Mouse (Mus musculus) gastrocnemius, adult 2 months (tissue): ENCODE data around the gene Rgl2. TPM values are rescaled to one million over a fixed set of nuclear protein-coding genes. Genes with fewer than 3 reads are reported as not detected.
A peak's percentile ranks its signal among the peaks of the same experiment; 100 is the strongest.

Experiments
- DNase-seq: peaks from one replicate; pipeline ENCODE4 v3.0.0; 2022
- H3K27ac ChIP-seq: fragments of 200-600 bp; 2 replicates; pipeline ENCODE4 v1.8.1; 2022; ENCODE audit warnings: mild to moderate bottlenecking
- H3K4me3 ChIP-seq: fragments of 200-600 bp; 2 replicates; pipeline ENCODE4 v1.8.1; 2022; ENCODE audit warnings: mild to moderate bottlenecking, moderate library complexity
- CTCF ChIP-seq: fragments of 200-600 bp; IDR thresholded peaks from 2 replicates; pipeline ENCODE4 v1.8.1; 2022; ENCODE audit warnings: antibody characterized with exemption, mild to moderate bottlenecking, moderate library complexity
- intact Hi-C: fragments of 180-260 bp; cut with DNase I; formaldehyde crosslinking; loops from one replicate; pipeline ENCODE4 v1.15.1; 2025
- total RNA-seq, 2 experiments: library from RNA; stranded (reverse); gene quantifications; 2 replicates each; pipeline ENCODE4 v1.2.3; 2021

Rgl2 gene
- total RNA-seq, 2 experiments from 2014 or later = 31.4 to 34.0 TPM

- Histone ChIP-seq H3K4me3 (no peak overlapping the region), H3K27ac (no peak overlapping the region)
- intact Hi-C loops = no loop called here
- DNase-seq = no peak
- TF ChIP-seq CTCF = no peak
Measured at GRCm38 (mm10) chr17:33931947-33932346, 2.6 kb downstream of the Rgl2 start.

DNA sequence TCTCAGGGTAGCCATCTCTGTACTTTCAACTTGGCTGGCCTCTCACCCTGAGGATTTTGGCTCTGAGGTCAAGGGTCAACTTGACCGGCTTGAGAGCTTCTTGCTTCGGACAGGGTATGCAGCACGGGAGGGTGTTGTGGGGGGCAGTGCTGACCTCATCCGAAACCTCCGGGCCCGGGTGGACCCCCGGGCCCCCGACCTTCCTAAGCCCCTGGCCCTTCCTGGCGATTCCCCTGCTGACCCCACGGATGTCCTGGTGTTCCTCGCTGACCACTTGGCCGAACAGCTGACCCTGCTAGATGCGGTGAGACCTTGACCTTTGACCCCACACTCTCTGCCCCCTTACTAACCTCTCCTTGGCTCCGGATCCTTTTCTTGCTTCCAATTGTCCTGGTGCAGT is 3.1 kb downstream of the Rgl2 start:
- intact Hi-C loops = no loop called here
- no peak for DNase-seq
- Histone ChIP-seq H3K27ac (no peak overlapping the region), H3K4me3 (no peak overlapping the region)
- no peak for TF ChIP-seq CTCF

- no peak overlapping the region for H3K4me3 ChIP-seq
- no peak for TF ChIP-seq CTCF
- intact Hi-C loops = no loop called here
Measured at GRCm38 (mm10) chr17:33932970-33933369, 3.6 kb downstream of the Rgl2 start.

GRCm38 (mm10) chr17:33935422-33936055 is 6.2 kb downstream of the Rgl2 start:
- no peak overlapping the region for H3K4me3 ChIP-seq
- no peak overlapping the region for H3K27ac ChIP-seq
- DNase-seq = no peak
- TF ChIP-seq CTCF = no peak
- intact Hi-C loops = no loop called here

More at GRCm38 (mm10) chr17:33932970-33933369, 3.6 kb downstream of the Rgl2 start:
- no peak for DNase-seq
- H3K27ac ChIP-seq = no peak overlapping the region

- Histone ChIP-seq H3K4me3 (no peak overlapping the region), H3K27ac (no peak overlapping the region)
- no peak for DNase-seq
- TF ChIP-seq CTCF = no peak
- intact Hi-C loops = no loop called here
Measured at GRCm38 (mm10) chr17:33936993-33937392, 7.7 kb downstream of the Rgl2 start.

- Histone ChIP-seq H3K27ac (no peak overlapping the region), H3K4me3 (no peak overlapping the region)
- no peak for TF ChIP-seq CTCF
- no peak for DNase-seq
- intact Hi-C loops = no loop called here
Measured at GRCm38 (mm10) chr17:33938783-33939182, 9.4 kb downstream of the Rgl2 start.

DNA sequence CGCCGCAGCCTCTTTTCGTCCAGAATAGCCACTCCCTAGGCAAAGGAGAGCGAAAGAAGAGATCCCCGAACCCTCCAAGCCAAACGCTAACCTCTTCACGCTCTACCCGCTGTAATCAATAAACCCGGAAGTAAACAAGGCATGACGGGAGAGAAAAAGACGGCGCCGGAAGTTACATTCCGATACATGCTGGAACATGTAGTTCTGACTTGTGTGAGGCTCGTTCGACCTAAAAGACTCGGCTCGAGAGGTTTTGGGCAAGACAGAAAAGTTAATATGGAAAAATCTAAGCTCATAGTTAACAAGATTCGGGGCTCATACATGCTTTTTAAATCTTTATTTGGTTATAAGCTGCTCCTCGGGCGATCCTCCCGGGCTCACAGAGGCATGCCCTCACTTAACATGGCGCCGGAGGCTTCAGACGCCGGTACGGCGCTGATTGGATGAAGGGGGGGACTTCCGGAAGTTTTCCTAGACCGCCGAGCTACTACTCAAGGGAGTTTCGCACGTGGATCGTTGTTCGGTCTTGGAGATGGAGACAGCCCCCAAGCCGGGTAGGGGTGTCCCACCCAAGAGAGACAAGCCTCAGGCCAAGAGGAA is 11.0 kb downstream of the Rgl2 start, which contains the start of the genes Pfdn6 and Wdr46:
Gene Pfdn6, minus strand, starts transcription at position 138 of the 600 bp plus-strand sequence.
Gene Wdr46, plus strand, starts transcription at position 455 of the 600 bp plus-strand sequence.
- no peak for TF ChIP-seq CTCF
- Histone ChIP-seq H3K4me3 (peak within 1 kb of the TSS; percentile 97), H3K27ac (peak within 1 kb of the TSS; percentile 96)
- intact Hi-C loops = loop anchor here (2.0 kb wide), 1 partner anchor 14 kb away; the partner anchor contains the start of gene Vps52
- peak; percentile 92 for DNase-seq

DNA sequence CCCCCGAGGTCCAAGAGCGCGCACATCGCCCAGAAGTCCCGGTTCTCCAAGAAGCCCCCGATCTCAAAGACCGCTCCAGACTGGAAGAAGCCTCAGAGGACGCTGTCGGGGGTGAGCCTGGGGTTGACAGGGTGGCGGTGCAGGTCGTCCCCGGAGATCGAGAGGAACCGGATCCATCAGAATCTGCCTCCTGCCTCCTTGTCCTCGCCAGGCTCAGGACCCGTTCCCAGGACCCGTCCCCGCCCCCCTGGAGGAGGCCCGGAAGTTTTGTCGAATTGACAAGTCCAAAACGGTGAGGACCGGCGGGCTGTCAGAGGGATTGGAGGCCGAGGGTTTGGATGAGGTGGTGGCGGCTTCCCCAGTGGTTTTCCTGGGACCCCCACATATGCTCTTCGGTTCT is 11.6 kb downstream of the Rgl2 start:
- no peak for TF ChIP-seq CTCF
- peak overlapping the region; percentile 96 for H3K27ac ChIP-seq
- peak overlapping the region; percentile 97 for H3K4me3 ChIP-seq
- peak; percentile 45 for DNase-seq
- intact Hi-C loops = loop anchor here (2.0 kb wide), 1 partner anchor 14 kb away; the partner anchor contains the start of gene Vps52

- intact Hi-C loops = loop anchor here (2.0 kb wide), 1 partner anchor 13 kb away; the partner anchor contains the start of gene Vps52
- no peak for TF ChIP-seq CTCF
- Histone ChIP-seq H3K27ac (peak overlapping the region; percentile 96), H3K4me3 (peak overlapping the region; percentile 97)
- DNase-seq = no peak
Measured at GRCm38 (mm10) chr17:33941381-33941780, 12.0 kb downstream of the Rgl2 start.

DNA sequence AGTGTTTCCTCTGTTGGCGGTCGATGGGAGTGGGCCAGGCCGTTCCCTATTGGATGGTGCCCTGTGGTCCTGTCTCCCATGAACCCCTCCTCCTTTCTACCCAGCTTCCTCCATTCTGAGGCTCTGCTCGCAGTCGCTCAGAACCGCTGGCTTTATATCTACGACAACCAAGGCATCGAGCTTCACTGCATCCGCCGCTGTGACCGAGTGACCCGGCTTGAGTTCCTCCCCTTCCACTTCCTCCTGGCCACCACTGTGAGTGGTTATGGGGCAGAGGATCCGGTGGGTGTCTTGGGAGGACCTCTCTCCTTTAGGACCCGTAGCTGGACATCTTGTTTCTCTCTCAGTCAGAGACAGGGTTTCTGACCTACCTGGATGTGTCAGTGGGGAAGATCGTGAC is 14.1 kb downstream of the Rgl2 start:
- Histone ChIP-seq H3K27ac (no peak overlapping the region), H3K4me3 (no peak overlapping the region)
- no peak for TF ChIP-seq CTCF
- intact Hi-C loops = no loop called here
- no peak for DNase-seq

- H3K4me3 ChIP-seq = no peak overlapping the region
- TF ChIP-seq CTCF = no peak
- no peak overlapping the region for H3K27ac ChIP-seq
- no peak for DNase-seq
- intact Hi-C loops = no loop called here
Measured at GRCm38 (mm10) chr17:33947430-33948089, 18.2 kb downstream of the Rgl2 start.

- Histone ChIP-seq H3K4me3 (no peak overlapping the region), H3K27ac (no peak overlapping the region)
- DNase-seq = peak; percentile 21
- intact Hi-C loops = no loop called here
- TF ChIP-seq CTCF = no peak
Measured at GRCm38 (mm10) chr17:33948090-33948904, 19.0 kb downstream of the Rgl2 start.
